Mouse (Mus musculus) thymus, adult 2 months (tissue): ENCODE measurements around the gene Clk2.

Source experiments
- CTCF ChIP-seq: fragments of 200-500 bp; IDR thresholded peaks from 2 replicates; pipeline ENCODE4 v1.5.1; 2012; ENCODE audit warnings: mild to moderate bottlenecking, control low read depth, low read length, moderate library complexity, borderline replicate concordance; ENCODE audit not compliant: control insufficient read depth, poor library complexity, insufficient read depth; ENCODE audit errors: extremely low read depth
- POLR2A ChIP-seq: fragments of 200-500 bp; IDR thresholded peaks from 2 replicates; pipeline ENCODE4 v1.6.1; 2012; ENCODE audit warnings: mild to moderate bottlenecking, low read length, control low read depth, moderate library complexity; ENCODE audit not compliant: control insufficient read depth, poor library complexity, insufficient read depth; ENCODE audit errors: extremely low read depth

DNA sequence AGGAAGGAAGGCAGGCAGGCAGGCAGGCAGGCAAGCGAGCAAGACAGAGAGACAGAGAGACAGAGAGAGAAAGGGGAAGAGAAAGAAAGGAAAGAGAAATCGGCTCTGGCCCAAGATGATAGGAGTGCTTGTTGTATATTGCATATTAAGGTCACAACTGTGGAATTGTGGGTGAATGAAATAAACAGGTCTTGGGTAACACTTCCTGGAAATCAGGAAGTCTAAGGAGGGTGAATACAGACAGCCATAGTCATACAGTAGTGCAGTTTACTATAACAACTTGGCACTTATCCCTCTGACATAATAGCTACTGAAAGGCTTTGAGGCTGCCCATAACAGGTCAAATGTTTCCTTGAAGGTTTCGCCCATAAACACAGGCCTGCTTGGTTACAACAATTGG, 35.2 kb downstream of the Clk2 start:
- TF ChIP-seq POLR2A: no peak
- no peak for TF ChIP-seq CTCF
